Mouse (Mus musculus): ENCODE measurements around the gene A930017K11Rik. TPM values are rescaled to one million over a fixed set of nuclear protein-coding genes. Genes with fewer than 3 reads are reported as not detected.

Gene A930017K11Rik
- total and polyA plus RNA-seq, 3 experiments: 0.27 to 0.61 (median 0.37) TPM

DNA sequence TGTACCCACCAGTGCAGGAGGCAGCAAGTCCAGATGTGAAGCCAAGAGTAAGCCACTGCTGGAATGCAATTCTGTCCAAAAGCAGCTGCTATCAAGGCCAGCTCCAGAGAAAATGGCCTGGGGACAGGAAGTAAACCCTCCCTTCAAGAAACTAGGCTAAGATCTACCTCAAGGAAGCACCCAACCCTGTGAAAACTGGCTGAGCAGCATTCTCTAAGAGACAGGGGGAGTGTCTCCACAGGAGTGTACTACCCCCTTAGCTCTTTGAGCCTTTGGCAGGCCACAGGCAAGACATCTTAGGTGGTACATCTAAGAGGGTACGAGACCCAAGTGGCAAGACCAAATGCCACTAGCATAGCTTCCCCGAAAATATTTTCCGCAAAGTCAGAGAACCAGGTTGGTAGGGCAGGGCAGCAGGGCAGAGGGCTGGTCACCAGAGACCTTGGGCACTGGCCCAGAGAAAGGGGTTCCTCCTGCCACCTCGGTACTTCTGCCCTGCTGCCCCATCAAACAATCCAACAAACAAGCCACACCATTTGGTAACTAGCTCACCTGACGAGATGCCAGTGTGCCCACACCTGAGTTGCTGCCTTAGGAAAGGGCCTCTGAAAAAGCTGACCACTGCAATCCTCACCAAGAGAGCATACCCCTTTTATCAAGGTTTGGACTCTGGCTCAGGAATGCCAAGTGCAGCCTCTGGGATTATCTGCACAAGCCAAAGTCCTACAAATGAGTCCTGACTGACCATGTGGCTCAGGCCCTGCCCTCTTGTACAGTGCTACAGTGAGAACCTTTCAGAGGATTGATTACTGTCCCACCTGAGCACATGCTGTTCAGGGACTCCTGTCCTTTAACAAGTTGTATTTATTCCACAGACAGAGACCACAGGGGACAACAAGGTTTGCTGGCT, 27.7 kb upstream of the A930017K11Rik start:
- WGBS: 75% methylated on average over 5 of the region's 5 CpGs
- no peaks in the 10 kb centered on the region for H3K27me3 ChIP-seq (ENCODE audit: control insufficient read depth, insufficient read depth, low read length)
- peaks cover 12% of the 10 kb centered on the region for H3K4me1 ChIP-seq (ENCODE audit: control insufficient read depth, insufficient read depth, low read length)
- intact Hi-C loops (cut with DNase I): no loop called here
- no peak for DNase-seq
- no peak overlapping the region for H3K9ac ChIP-seq (ENCODE audit: low read depth, low read length)
- TF ChIP-seq POLR2A (IDR thresholded peaks at IDR 0.05; ENCODE audit: insufficient read depth, low read depth, low read length) (no peak), EP300 (IDR thresholded peaks at IDR 0.05; ENCODE audit: insufficient read depth, low read depth, low read length) (no peak), CTCF (IDR thresholded peaks at IDR 0.05) (no peak)
- no peak overlapping the region for H3K4me3 ChIP-seq
- no peak overlapping the region for H3K27ac ChIP-seq
- H3K79me2 ChIP-seq (replicated peaks; ENCODE audit: control insufficient read depth, insufficient read depth, low read length): peaks cover 6% of the 10 kb centered on the region
- H3K36me3 ChIP-seq (ENCODE audit: control insufficient read depth, insufficient read depth, low read length): no peaks in the 10 kb centered on the region

- intact Hi-C loops (cut with DNase I): no loop called here
- peaks cover 4% of the 10 kb centered on the region; the same call in 1 of the 2 replicates for H3K79me2 ChIP-seq (replicated peaks; ENCODE audit: control insufficient read depth, insufficient read depth, low read length)
- DNase-seq: no peak
- TF ChIP-seq CTCF (IDR thresholded peaks at IDR 0.05) (no peak), POLR2A (IDR thresholded peaks at IDR 0.05; ENCODE audit: insufficient read depth, low read depth, low read length) (no peak), EP300 (IDR thresholded peaks at IDR 0.05; ENCODE audit: insufficient read depth, low read depth, low read length) (no peak)
- no peaks in the 10 kb centered on the region for H3K27me3 ChIP-seq (ENCODE audit: control insufficient read depth, insufficient read depth, low read length)
- WGBS: 68% methylated on average over 4 of the region's 4 CpGs
- no peaks in the 10 kb centered on the region for H3K36me3 ChIP-seq (ENCODE audit: control insufficient read depth, insufficient read depth, low read length)
- H3K27ac ChIP-seq: no peak overlapping the region
- H3K9ac ChIP-seq (ENCODE audit: low read depth, low read length): no peak overlapping the region
- no peak overlapping the region for H3K4me3 ChIP-seq
- H3K4me1 ChIP-seq (ENCODE audit: control insufficient read depth, insufficient read depth, low read length): peaks cover 4% of the 10 kb centered on the region; the same call in 1 of the 2 replicates
Measured at GRCm38 (mm10) chr17:25970954-25971707, 18.8 kb upstream of the A930017K11Rik start.

DNA sequence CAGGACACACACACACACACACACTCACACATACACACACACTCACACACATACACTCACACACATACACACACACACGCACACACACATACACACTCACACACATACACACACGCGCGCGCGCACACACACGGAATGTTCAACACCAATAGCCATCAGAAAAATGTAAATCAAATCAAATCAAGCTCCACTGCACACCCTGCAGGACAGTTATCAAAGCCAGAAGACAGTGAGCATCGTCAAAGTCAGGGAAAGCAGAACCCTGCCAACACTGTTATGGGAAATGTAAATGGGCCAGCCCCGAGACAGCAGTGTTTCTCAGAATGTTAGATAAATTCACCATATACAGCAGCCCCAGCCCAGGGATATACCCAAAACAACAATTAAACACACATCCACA, 18.1 kb upstream of the A930017K11Rik start:
- Histone ChIP-seq H3K27ac (no peak overlapping the region), H3K4me1 (ENCODE audit: control insufficient read depth, insufficient read depth, low read length) (peaks cover 4% of the 10 kb centered on the region; the same call in 1 of the 2 replicates), H3K36me3 (ENCODE audit: control insufficient read depth, insufficient read depth, low read length) (no peaks in the 10 kb centered on the region), H3K27me3 (ENCODE audit: control insufficient read depth, insufficient read depth, low read length) (no peaks in the 10 kb centered on the region), H3K4me3 (no peak overlapping the region), H3K9ac (ENCODE audit: low read depth, low read length) (no peak overlapping the region), H3K79me2 (replicated peaks; ENCODE audit: control insufficient read depth, insufficient read depth, low read length) (peaks cover 4% of the 10 kb centered on the region; the same call in 1 of the 2 replicates)
- TF ChIP-seq CTCF (IDR thresholded peaks at IDR 0.05) (0 out of 2 replicates have a peak, but pooled peaks have one; percentile 6), EP300 (IDR thresholded peaks at IDR 0.05; ENCODE audit: insufficient read depth, low read depth, low read length) (no peak), POLR2A (IDR thresholded peaks at IDR 0.05; ENCODE audit: insufficient read depth, low read depth, low read length) (no peak)
- 87% methylated on average over 9 of the region's 9 CpGs for WGBS
- intact Hi-C loops (cut with DNase I): no loop called here
- DNase-seq: no peak

DNA sequence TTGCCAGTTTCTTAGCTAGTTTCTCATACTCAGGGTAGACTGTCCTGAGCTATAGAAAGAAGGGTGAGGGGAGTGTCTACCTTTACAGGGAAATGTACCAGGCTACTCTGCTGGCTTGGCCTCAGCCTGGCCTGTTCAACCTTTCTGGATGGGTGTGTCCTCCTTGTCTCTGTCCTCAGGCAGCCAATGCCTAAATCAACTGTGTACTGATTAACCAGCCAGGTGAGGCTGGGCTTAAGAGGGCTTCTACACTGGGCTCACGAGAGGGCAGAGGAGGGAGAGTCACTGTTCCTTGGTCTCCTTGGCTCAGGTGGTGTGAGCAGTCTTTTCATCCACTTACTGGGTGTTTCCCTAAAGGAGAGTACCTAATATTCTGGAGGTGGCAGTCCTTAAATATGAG, 15.8 kb upstream of the A930017K11Rik start:
- Histone ChIP-seq H3K4me1 (ENCODE audit: control insufficient read depth, insufficient read depth, low read length) (peaks cover 4% of the 10 kb centered on the region; the same call in 1 of the 2 replicates), H3K79me2 (replicated peaks; ENCODE audit: control insufficient read depth, insufficient read depth, low read length) (no peaks in the 10 kb centered on the region), H3K4me3 (no peak overlapping the region), H3K9ac (ENCODE audit: low read depth, low read length) (no peak overlapping the region), H3K27ac (peak overlapping the region; percentile 38; the same call in 1 of the 2 replicates), H3K27me3 (ENCODE audit: control insufficient read depth, insufficient read depth, low read length) (no peaks in the 10 kb centered on the region), H3K36me3 (ENCODE audit: control insufficient read depth, insufficient read depth, low read length) (no peaks in the 10 kb centered on the region)
- intact Hi-C loops (cut with DNase I): no loop called here
- TF ChIP-seq EP300 (IDR thresholded peaks at IDR 0.05; ENCODE audit: insufficient read depth, low read depth, low read length) (no peak), POLR2A (IDR thresholded peaks at IDR 0.05; ENCODE audit: insufficient read depth, low read depth, low read length) (no peak), CTCF (IDR thresholded peaks at IDR 0.05) (no peak)
- DNase-seq: no peak
- 59% methylated on average over 1 of the region's 1 CpGs for WGBS

DNA sequence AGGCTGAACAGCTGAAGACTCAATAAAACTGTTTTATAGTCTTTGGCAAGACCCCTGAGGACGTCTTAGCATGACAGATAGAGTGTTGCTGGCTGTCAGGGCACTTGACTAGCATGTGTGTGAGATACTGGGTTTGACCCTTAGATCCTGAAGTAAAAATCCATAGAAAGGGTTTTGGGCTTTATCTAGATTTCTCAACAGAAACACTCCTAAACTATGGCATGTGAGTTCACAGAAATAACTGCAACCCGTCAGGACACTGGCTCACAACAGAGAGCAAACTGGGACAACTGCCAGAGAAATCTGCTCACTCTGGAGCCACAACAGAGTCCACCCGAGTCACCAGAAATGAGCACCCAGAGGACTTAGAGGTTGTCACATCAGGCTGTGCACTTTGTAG, 15.3 kb upstream of the A930017K11Rik start:
- WGBS: 26% methylated on average over 3 of the region's 3 CpGs
- peak in 1 of 2 experiments; percentile 26 for DNase-seq
- Histone ChIP-seq H3K27ac (peak overlapping the region; percentile 30), H3K9ac (ENCODE audit: low read depth, low read length) (no peak overlapping the region), H3K4me1 (ENCODE audit: control insufficient read depth, insufficient read depth, low read length) (peaks cover 4% of the 10 kb centered on the region; the same call in 1 of the 2 replicates), H3K27me3 (ENCODE audit: control insufficient read depth, insufficient read depth, low read length) (no peaks in the 10 kb centered on the region), H3K4me3 (no peak overlapping the region), H3K36me3 (ENCODE audit: control insufficient read depth, insufficient read depth, low read length) (no peaks in the 10 kb centered on the region), H3K79me2 (replicated peaks; ENCODE audit: control insufficient read depth, insufficient read depth, low read length) (no peaks in the 10 kb centered on the region)
- TF ChIP-seq CTCF (IDR thresholded peaks at IDR 0.05): no peak
- no peak for TF ChIP-seq EP300 (IDR thresholded peaks at IDR 0.05; ENCODE audit: insufficient read depth, low read depth, low read length)
- no peak for TF ChIP-seq POLR2A (IDR thresholded peaks at IDR 0.05; ENCODE audit: insufficient read depth, low read depth, low read length)
- intact Hi-C loops (cut with DNase I): no loop called here

Data from heart, adult 2 months (tissue).